Mouse (Mus musculus): Measurements from ENCODE around the gene Ankdd1b. TPM values are rescaled to one million over a fixed set of nuclear protein-coding genes. Genes with fewer than 3 reads are reported as not detected.
A peak's percentile ranks its signal among the peaks of the same experiment; 100 is the strongest.

Ankdd1b gene
- not detected for polyA plus RNA-seq (2017; shearing (Covaris generic))

GRCm38 (mm10) chr13:96470957-96471356, at the start of gene Ankdd1b:
Gene Ankdd1b, minus strand, starts transcription at chr13:96471198.
- ATAC-seq = no peak

DNA sequence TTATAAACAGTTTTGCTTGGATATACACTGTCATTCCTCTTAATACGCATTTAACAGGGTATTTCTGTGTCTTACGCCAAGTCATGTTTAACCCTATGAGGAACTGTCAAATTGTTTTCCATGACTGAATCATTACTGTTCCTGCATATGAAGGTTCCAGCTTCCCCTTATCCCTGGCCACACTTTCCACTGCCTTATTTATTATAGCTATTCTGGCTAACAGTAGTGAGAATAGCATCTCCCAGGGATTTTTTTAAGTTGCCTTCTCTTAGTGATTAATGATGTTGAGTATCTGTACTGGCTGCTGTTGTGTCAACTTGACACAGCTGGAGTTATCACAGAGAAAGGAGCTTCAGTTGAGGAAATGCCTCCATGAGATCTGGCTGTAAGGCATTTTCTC, 46.3 kb upstream of the Ankdd1b start:
- no peak for ATAC-seq

DNA sequence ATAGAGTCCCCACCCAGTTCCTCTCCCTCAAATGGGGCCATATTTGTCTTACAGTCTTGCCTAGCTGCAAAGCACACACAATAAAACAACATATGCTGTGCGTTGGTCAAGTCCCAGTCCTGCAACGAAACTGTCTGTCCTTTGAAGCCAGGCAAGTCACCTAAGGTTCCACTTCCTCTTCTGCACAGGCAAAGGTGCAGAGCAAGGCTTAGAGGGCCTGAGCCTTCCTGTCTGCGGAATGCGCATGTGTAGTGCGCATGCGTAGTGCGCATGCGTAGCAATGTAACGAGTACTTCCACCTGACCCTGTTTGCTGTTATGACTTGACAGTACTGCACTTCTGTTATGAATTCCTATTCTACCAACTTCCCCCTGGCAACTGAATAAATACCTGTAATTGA, 45.3 kb upstream of the Ankdd1b start:
- no peak for ATAC-seq

DNA sequence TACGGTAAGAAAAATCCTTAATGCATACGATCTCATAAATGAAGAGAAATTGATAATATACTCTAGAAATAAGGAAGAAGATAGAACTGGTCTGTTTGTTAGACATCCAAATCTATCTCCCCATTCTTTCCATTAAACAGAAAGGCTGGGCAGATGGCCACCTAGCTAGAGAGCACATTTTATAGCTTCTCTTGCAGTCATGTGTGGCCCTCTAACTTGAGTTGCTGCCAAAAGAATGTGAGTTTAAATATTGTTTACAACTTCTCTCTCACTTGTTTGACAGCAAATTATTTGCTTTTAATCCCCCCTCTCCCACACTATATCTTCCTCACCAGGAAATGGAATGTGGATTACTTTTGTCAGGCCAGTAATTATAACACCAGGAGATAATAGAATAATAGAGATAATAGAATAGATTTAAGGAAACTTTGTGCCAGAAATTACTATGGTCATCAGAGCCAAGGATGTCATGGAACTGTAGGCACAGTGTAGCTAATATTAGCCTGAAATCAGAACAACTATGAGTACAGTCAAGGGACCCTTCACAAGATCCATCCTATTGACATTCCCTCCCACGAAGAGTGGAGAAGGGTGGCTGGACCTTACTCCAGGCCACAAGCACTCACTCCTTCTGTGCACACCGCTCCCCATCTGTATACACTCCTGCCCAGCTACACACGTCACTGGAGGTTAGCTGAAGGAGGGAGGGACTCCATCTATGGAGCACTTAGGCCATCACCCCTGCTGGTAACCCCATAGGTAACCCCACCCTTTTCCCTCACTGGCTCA, 43.4 kb upstream of the Ankdd1b start:
- no peak for ATAC-seq

DNA sequence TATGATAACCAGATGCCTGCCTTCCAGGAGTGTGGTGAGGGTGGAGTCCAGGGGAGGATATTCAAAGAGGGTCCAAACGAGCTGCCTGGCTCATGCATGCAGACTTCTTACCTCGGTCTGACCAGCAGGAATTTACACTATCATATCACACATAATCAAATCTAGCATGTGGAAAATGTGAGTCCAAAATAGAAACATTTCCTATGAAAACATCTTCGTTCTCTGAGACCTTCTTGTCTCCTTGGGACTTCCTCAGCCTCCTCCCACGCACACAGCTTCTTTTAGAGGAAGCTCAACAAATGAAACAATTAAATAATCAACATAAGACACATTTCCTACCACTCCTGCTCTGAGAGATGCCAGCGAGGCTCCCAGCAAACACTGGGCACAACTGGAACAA, 40.9 kb upstream of the Ankdd1b start:
- no peak for ATAC-seq

- peak; percentile 44 for ATAC-seq
These were observed 40.3 kb upstream of the Ankdd1b start for GRCm38 (mm10) chr13:96511262-96511661.

GRCm38 (mm10) chr13:96510635-96511034, 39.6 kb upstream of the Ankdd1b start:
- ATAC-seq = peak; percentile 93

DNA sequence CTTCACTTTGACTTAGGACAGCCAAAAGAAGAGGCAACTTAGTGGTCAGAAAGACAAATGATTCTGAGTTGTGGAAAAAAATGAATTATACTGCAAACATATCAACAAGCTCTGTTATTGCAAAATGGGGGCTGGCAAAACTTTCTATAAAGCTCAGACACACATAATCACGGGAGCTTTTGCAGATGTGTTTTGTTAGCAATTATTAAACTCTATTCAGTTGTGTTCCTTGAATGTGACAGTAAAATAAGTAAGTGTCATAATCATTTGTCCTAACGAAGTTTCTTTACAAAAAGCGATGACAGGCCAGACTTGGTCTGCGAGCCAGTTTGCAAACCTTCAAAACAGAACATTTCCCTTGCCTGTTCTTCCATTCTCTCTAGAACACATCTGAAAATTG, 36.5 kb upstream of the Ankdd1b start:
- ATAC-seq = no peak

DNA sequence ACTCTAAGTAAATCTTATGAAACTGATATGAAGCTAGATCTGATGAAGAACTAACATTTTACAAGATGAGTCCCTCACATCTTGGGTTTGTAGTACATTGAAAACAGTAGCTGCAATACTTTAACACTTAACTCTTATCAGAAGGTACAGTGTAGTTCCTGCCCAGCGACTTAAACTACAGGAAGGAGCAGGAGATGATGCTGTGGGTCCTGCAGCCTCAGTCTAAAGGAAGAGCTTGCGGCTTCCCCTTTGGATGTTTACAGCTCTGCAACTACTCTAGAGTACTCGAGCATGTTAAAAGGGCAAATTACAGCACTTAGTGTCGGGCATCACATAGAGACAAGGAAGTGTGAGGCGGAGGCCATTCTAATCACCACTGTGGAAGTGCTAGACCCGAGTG, 35.3 kb upstream of the Ankdd1b start:
- no peak for ATAC-seq

DNA sequence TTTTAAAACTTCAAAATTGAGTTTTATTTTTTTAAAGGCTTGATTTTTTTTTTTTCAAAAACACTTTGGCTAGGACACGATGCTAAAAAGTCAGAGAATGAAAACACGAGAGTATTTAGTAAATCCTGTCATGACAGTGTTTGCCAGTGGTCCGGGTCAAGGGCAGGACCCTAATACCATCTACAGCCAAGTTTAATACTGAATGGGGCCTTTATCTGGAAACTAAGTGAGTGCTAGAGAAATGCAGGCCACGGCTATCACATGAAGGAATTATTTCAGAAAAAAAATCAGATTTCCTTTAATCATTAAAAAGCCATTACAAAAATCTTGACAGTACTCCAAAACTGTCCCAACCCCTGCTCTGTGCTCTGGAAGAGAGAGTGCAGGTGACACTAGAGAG, 34.7 kb upstream of the Ankdd1b start:
- no peak for ATAC-seq

DNA sequence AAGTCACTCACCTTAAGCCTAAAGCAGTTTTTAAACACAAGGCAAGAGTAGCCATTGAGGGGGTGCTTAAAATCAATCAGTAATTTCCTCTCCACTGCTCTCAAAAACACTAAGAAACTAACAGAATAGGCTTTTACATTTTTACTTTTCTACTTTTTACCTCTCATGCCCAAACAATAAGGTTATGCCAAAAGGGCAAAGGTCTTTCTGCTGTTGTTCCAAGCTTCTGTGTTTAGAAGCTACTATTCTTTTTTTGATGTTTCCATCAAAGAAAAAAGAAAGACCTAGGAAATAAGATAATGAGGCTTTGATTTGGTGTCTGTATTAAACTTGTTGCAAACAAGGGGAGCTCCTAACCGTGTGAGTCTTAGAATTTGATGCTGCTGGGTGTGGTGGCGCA, 28.9 kb upstream of the Ankdd1b start:
- no peak for ATAC-seq

DNA sequence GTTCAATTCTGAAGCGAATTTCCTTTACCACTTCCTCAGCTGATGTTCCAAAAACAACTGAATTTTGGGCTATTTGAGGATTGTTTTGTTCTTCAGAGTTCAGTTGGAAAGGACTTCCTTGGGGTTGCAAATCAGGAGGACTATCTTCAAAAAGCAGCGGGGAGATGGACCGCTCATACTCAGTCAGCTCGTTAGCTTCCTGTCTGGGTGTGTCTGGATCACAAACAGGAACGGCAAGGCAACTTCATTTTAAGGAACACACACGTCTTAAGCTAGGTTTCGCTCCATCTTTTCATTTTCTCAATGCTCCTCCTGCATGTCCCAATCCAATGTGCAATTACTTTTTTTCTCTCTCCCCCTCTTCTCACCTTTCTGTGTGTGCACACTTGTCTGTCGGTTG, 25.6 kb upstream of the Ankdd1b start:
- no peak for ATAC-seq

DNA sequence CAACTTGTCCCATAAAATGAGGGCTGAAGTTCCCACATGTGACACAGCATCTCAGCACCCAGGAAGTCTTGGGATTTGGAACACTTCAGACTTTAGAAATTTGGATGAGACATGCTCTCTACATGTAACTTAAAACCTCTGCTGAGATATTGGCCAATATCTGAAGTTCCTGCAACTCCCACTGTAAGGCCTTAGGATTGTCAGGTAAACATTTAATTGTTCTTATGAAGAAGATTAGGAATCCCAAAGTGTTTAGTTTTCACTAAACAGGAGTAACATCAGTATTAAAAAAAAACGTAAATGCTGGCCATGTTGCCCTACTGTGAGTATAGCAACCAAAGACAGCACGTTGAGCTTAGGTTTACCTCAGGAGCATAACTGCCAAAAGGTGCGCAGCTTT, 19.4 kb upstream of the Ankdd1b start, which contains the start of gene Gm17622:
Gene Gm17622 (plus strand): TSS at position 301 of the 400 bp plus-strand sequence.
- no peak for ATAC-seq

GRCm38 (mm10) chr13:96487968-96488367, 17.0 kb upstream of the Ankdd1b start:
- no peak for ATAC-seq

GRCm38 (mm10) chr13:96487230-96487629, 16.2 kb upstream of the Ankdd1b start:
- ATAC-seq = peak; percentile 95

- ATAC-seq = no peak
These were observed 8.0 kb upstream of the Ankdd1b start for GRCm38 (mm10) chr13:96478991-96479390.

DNA sequence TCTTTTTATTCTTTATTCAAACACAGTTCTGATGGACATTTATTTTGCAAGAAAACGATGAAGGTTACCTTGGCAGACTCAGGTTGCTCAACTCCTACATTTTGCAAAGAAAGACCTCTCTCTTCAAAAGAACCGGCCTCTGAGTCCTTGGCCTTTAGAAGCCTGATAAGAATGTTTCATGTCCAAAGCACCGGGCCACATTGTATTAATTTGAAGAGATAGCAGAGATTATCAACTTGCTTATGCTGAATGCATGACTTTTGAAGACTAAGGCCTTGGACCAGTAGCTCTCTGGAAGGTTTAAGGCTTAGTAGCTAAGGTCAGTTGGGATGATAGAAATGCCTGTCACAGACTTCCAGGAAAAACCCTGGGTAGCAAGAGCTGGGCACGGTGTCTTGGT, 6.2 kb upstream of the Ankdd1b start:
- no peak for ATAC-seq

- no peak for ATAC-seq
These were observed 442 bp downstream of the Ankdd1b start for GRCm38 (mm10) chr13:96470556-96470955.

DNA sequence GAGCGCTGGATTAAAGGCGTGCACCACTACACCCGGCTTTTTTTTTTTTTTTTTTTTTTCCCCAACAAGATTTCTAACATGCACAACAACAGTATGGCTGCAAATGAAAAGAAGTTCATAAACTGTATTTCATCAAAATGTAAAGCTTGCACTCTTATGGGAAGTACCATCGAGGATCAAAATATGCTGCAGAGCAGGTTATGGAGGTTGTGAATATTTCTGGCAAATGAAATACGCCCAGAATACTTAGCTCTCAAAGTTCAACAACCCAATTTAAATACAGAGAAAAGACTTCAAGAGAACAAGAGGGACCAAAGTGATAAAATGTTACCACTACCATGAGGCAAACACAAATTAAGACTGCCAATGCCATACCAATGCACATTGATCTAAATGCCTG, 2.3 kb downstream of the Ankdd1b start:
- ATAC-seq = no peak

DNA sequence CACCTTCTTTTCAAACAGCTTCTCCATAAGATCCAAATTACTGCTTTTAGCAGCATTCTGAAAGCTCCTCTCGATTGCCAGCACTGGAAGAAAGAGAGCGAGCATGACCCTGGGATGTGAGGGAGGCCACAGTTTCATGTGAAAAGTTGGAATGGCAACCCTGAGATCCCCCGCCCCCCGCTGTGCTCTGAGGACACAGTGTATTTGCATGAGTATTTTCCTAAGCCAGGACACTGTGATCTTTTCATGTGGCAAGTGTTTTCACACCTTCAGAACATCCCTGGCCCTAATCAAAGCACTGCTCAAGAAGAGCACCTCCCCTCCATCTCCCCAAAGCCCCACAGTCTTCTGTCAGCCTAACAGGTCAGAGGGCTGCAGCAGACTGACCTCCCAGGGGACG, 5.7 kb downstream of the Ankdd1b start:
- ATAC-seq = no peak

DNA sequence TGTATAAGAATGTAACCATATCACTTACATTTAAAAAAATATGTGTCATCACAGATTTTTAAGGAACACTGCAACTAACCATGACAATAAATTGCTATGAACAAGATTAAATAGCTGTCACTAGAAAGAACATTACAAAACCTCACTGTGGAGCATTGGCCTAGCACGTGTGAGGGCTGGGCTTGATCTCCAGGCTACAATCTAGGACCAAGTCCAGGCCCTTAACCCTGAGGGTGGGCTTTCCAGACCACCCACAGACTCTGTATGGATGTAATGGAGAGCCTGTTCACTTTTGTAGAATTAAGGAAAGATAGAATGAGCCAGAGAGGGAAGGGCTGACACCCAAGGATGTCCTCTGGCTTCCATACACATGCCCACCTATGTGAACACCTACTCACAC, 8.4 kb downstream of the Ankdd1b start:
- no peak for ATAC-seq

- no peak for ATAC-seq
These were observed 12.4 kb downstream of the Ankdd1b start for GRCm38 (mm10) chr13:96458606-96459005.

DNA sequence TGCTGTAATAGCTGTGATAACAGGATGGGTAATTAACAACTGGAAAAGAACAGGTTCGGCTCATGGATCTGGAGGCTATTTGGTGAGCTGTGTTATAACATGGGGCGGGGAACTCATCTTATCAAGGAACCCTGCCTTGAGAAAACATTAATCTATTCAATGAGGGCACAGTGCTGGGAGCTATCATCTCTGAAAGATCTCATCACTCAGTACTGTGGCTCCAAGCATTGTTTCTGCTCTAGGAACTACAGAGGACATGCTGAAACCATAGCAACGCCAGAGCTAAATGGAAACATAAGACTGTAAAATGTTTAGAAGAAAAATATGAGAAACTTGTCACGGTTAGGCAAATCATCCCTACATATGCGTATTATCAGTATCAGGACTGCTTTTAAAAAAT, 13.0 kb downstream of the Ankdd1b start:
- ATAC-seq = no peak

DNA sequence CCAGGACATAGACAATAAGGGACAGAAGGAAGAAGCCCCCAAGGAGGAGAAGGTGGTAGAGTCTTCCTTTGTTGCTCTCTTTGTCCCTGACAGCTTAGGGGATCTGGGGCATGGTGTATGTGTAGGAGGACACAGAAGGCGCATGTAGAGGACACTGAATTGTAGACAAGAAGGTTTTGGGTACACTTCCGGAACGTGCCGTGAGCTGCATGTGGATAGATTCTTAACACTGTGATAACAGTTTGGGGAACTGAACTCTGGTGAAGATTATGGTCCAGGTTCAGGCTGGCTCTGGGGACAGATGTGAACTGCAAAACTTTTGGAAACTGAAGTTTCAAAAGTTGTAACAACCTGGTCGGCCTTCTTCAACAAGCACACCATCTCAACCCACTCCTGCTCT, 13.4 kb downstream of the Ankdd1b start:
- no peak for ATAC-seq

DNA sequence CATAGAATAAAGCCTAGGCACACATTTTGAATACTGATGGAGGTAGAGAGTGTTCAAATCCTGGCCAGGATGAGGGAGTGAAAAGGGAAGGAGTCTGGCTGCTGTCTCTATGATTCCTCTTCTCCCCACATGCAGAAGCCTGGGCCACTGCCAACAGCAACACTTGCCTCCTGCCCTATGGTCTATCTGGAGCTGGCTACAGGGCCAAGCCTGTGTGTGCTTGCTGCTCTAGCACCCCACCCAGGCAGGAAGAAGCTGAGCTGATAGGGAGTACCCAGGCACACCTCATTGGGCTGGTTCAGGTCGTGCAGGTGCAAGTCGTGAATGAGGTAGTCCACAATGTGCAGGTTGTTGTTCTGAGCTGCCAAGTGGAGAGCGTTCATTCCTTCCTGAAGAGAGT, 16.7 kb downstream of the Ankdd1b start:
- no peak for ATAC-seq

Data from inflammation-experienced regulatory T-cells, adult 6 months (primary cell).